Mouse (Mus musculus): Measurements from ENCODE around the gene Cmtr1. TPM values are rescaled to one million over a fixed set of nuclear protein-coding genes. Genes with fewer than 3 reads are reported as not detected.

Cmtr1 gene
- polyA plus RNA-seq, 1 experiment from 2014 or later, result 68.9 TPM

DNA sequence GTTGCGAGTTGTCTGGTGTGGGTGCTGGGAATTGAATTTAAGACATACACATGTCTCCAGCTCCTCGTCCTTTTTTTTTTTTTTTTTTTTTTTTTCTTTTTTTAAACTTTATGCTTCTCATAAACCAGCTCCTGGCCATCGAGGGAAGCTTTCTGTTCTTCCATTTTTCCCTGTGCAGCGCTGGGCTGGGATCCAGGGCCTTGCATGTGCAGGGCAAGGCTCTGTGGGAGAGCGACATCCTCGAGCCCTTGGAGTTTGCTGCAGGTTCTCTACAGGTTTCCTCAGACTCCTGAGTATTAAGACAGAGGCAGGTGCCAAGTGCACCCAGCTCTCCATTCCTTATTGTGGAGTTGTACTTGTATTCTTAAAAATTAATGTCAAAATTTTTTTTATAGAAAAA, 1.8 kb downstream of the Cmtr1 start:
- WGBS, result 84% methylated on average over 6 of the region's 6 CpGs

DNA sequence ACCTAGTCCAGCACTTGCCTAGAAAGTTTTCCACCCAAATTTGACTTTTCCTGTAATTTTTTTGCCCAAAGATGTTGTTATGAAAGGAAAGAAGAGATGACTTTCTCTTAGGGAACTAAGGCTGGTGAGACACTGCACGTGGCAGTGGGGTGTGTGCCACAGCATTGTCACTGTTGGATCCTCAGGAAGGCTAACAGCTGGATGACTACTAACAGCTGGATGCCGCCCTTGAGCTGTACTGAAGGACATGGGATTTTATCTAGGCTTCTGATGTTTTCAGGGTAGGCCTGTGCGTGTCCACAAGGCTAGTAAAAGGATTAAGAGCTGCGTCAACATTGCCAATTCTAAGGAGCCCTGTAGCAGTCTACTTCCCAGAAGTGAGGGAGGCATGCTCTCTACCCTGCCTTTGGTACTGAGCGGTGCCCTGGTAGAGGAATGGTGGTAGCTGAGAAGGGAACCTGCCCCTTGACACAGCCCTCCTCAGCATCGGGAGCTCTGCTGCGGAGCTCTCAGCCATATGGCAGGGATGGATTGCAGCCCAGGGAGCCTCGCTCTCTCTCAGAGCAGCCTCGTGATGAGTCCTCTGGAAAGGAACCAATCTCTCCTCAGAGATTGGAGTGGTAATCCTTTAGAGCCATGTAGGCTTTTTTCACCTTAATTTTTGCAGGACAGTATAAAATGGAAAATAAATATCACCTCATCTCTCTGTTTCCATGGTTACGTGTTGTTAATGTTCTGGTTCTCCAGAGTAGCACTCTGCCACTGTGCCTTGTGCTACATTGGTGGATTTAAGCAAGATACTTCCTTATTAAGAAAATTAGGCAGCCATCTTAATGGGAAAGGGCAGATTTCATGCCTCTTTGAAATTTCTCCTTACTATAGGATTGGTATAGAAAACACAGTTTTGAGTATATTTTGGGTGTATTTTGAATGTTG, 7.9 kb downstream of the Cmtr1 start:
- Histone ChIP-seq H3K27ac (ENCODE audit: low read depth, low read length) (no peak overlapping the region), H3K9me3 (ENCODE audit: control insufficient read depth) (no peaks in the 10 kb centered on the region), H3K27me3 (replicated peaks; ENCODE audit: control insufficient read depth, insufficient read depth, low read length) (no peaks in the 10 kb centered on the region), H3K36me3 (ENCODE audit: control insufficient read depth, insufficient read depth) (peaks cover 56% of the 10 kb centered on the region), H3K4me1 (replicated peaks; ENCODE audit: control insufficient read depth, insufficient read depth, low read length) (no peaks in the 10 kb centered on the region), H3K9ac (ENCODE audit: low read depth, low read length) (no peak overlapping the region), H3K4me3 (ENCODE audit: low read depth, low read length) (no peak overlapping the region), H3K4me2 (replicated peaks; ENCODE audit: low read depth) (no peak overlapping the region)
- 73% methylated on average over 10 of the region's 10 CpGs for WGBS
- no peak for TF ChIP-seq CTCF (IDR thresholded peaks at IDR 0.05; ENCODE audit: low read depth)
- ATAC-seq, result no peak

More for the DNA sequence above, 1.8 kb downstream of the Cmtr1 start:
- Histone ChIP-seq H3K36me3 (ENCODE audit: control insufficient read depth, insufficient read depth) (peaks cover 28% of the 10 kb centered on the region), H3K27ac (ENCODE audit: low read depth, low read length) (no peak overlapping the region), H3K4me3 (ENCODE audit: low read depth, low read length) (no peak overlapping the region), H3K9ac (ENCODE audit: low read depth, low read length) (no peak overlapping the region), H3K9me3 (ENCODE audit: control insufficient read depth) (no peaks in the 10 kb centered on the region), H3K27me3 (replicated peaks; ENCODE audit: control insufficient read depth, insufficient read depth, low read length) (no peaks in the 10 kb centered on the region), H3K4me1 (replicated peaks; ENCODE audit: control insufficient read depth, insufficient read depth, low read length) (no peaks in the 10 kb centered on the region), H3K4me2 (replicated peaks; ENCODE audit: low read depth) (no peak overlapping the region)
- ATAC-seq, result no peak
- no peak for TF ChIP-seq CTCF (IDR thresholded peaks at IDR 0.05; ENCODE audit: low read depth)

DNA sequence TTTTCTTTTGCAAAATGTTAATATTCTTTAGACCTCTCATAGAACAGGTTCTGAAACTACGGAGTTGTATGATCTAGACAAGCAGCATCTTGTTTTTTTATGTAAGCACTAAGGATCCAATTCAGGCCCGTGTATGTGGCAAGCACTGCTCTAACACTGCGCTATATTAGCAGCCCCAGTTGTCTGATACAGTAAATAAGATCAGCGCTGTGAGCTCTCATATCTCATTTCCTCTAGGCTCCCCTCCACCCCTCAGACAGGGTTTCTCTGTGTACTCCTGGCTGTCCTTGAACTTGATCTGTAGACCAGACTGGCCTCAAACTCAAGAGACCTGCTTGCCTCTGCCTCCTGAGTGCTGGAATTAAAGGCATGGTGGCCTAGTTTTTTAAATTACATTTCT, 8.6 kb downstream of the Cmtr1 start:
- TF ChIP-seq CTCF (IDR thresholded peaks at IDR 0.05; ENCODE audit: low read depth), result no peak
- no peak overlapping the region for H3K4me3 ChIP-seq (ENCODE audit: low read depth, low read length)
- ATAC-seq, result no peak
- H3K4me1 ChIP-seq (replicated peaks; ENCODE audit: control insufficient read depth, insufficient read depth, low read length), result no peaks in the 10 kb centered on the region
- H3K27me3 ChIP-seq (replicated peaks; ENCODE audit: control insufficient read depth, insufficient read depth, low read length), result no peaks in the 10 kb centered on the region
- WGBS, result 89% methylated on average over 4 of the region's 4 CpGs
- H3K27ac ChIP-seq (ENCODE audit: low read depth, low read length), result no peak overlapping the region
- H3K4me2 ChIP-seq (replicated peaks; ENCODE audit: low read depth), result no peak overlapping the region
- H3K36me3 ChIP-seq (ENCODE audit: control insufficient read depth, insufficient read depth), result peaks cover 58% of the 10 kb centered on the region
- no peak overlapping the region for H3K9ac ChIP-seq (ENCODE audit: low read depth, low read length)
- H3K9me3 ChIP-seq (ENCODE audit: control insufficient read depth), result no peaks in the 10 kb centered on the region

DNA sequence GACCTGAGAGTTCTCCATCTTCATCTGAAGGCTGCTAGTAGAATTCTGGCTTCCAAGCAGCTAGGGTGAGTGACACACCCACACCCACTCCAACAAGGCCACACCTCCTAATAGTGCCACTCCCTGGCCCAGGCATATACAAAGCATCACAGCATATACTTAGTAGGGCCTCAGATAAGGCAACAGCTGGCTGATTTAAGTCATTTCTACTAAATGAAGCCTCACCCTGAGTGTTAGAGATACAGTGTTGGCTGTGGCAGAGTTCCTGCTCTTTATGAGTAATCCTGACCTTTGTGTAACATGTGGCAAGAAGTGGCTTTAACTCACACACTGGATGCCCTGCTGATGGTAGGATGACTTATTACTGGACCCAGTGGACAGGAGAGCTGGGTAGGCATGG, 9.5 kb downstream of the Cmtr1 start:
- TF ChIP-seq CTCF (IDR thresholded peaks at IDR 0.05; ENCODE audit: low read depth), result no peak
- H3K9ac ChIP-seq (ENCODE audit: low read depth, low read length), result no peak overlapping the region
- H3K4me3 ChIP-seq (ENCODE audit: low read depth, low read length), result no peak overlapping the region
- peak overlapping the region; percentile 28; the same call in 1 of the 2 replicates for H3K27ac ChIP-seq (ENCODE audit: low read depth, low read length)
- no peaks in the 10 kb centered on the region for H3K27me3 ChIP-seq (replicated peaks; ENCODE audit: control insufficient read depth, insufficient read depth, low read length)
- peaks cover 63% of the 10 kb centered on the region for H3K36me3 ChIP-seq (ENCODE audit: control insufficient read depth, insufficient read depth)
- H3K9me3 ChIP-seq (ENCODE audit: control insufficient read depth), result no peaks in the 10 kb centered on the region
- H3K4me2 ChIP-seq (replicated peaks; ENCODE audit: low read depth), result no peak overlapping the region
- H3K4me1 ChIP-seq (replicated peaks; ENCODE audit: control insufficient read depth, insufficient read depth, low read length), result no peaks in the 10 kb centered on the region
- ATAC-seq, result peak; percentile 91

DNA sequence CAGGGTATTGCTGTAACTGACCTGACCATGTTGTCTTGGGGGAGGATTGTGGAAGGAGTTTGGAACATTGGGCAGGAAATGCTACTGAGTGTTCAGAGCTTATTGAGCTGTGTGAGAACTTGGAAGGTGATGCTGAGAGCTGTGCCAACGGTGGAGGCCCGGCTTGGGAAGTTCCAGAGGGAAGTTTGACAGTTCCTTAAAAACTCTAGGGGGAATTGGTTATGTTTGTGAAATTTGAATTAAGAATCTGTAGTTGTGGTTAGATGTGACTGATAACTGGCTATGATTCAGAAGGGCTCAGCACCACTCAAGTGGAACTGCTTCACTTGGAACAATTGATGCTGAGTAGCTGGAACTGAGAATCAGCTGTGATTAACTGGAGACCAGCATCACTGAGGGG, 10.6 kb downstream of the Cmtr1 start:
- Histone ChIP-seq H3K27ac (ENCODE audit: low read depth, low read length) (no peak overlapping the region), H3K4me3 (ENCODE audit: low read depth, low read length) (no peak overlapping the region), H3K36me3 (ENCODE audit: control insufficient read depth, insufficient read depth) (peaks cover 71% of the 10 kb centered on the region), H3K4me1 (replicated peaks; ENCODE audit: control insufficient read depth, insufficient read depth, low read length) (no peaks in the 10 kb centered on the region), H3K27me3 (replicated peaks; ENCODE audit: control insufficient read depth, insufficient read depth, low read length) (no peaks in the 10 kb centered on the region), H3K9ac (ENCODE audit: low read depth, low read length) (no peak overlapping the region), H3K9me3 (ENCODE audit: control insufficient read depth) (no peaks in the 10 kb centered on the region), H3K4me2 (replicated peaks; ENCODE audit: low read depth) (no peak overlapping the region)
- TF ChIP-seq CTCF (IDR thresholded peaks at IDR 0.05; ENCODE audit: low read depth), result no peak
- WGBS, result 76% methylated on average over 2 of the region's 2 CpGs
- ATAC-seq, result no peak

DNA sequence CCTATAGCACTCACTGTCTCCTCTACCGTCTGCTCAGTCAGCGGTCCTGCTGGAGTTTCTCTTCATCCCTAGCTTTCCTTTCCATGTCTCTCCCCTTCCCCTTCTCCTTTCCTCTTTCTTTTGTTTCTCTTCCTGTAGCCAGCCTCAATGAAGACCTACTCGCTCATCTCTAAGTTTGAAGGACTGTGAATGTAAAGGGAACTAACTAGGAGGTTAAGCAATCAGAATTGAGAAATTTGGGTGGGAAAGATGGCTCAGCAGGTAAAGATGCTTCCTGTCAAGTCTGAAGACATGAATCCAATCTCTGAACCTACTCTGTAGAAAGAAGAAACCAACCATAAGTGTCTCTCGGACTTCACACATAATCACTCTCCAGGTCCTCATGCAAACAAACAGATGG, 12.9 kb downstream of the Cmtr1 start:
- H3K4me2 ChIP-seq (replicated peaks; ENCODE audit: low read depth), result no peak overlapping the region
- WGBS, result 86% methylated on average over 4 of the region's 4 CpGs
- H3K4me1 ChIP-seq (replicated peaks; ENCODE audit: control insufficient read depth, insufficient read depth, low read length), result no peaks in the 10 kb centered on the region
- H3K9ac ChIP-seq (ENCODE audit: low read depth, low read length), result no peak overlapping the region
- peaks cover 64% of the 10 kb centered on the region for H3K36me3 ChIP-seq (ENCODE audit: control insufficient read depth, insufficient read depth)
- no peak overlapping the region for H3K4me3 ChIP-seq (ENCODE audit: low read depth, low read length)
- no peak for ATAC-seq
- H3K27ac ChIP-seq (ENCODE audit: low read depth, low read length), result no peak overlapping the region
- H3K27me3 ChIP-seq (replicated peaks; ENCODE audit: control insufficient read depth, insufficient read depth, low read length), result no peaks in the 10 kb centered on the region
- no peaks in the 10 kb centered on the region for H3K9me3 ChIP-seq (ENCODE audit: control insufficient read depth)
- no peak for TF ChIP-seq CTCF (IDR thresholded peaks at IDR 0.05; ENCODE audit: low read depth)

All from intestine, postnatal 0 days (tissue).